Mouse (Mus musculus): ENCODE measurements at regions not wholly inside any gene's neighbourhood (a gene's known extent, or its start where the extent isn't known, plus 50 kb on each side); places are given as distances from the start of the nearest gene placed in this dataset.

DNA sequence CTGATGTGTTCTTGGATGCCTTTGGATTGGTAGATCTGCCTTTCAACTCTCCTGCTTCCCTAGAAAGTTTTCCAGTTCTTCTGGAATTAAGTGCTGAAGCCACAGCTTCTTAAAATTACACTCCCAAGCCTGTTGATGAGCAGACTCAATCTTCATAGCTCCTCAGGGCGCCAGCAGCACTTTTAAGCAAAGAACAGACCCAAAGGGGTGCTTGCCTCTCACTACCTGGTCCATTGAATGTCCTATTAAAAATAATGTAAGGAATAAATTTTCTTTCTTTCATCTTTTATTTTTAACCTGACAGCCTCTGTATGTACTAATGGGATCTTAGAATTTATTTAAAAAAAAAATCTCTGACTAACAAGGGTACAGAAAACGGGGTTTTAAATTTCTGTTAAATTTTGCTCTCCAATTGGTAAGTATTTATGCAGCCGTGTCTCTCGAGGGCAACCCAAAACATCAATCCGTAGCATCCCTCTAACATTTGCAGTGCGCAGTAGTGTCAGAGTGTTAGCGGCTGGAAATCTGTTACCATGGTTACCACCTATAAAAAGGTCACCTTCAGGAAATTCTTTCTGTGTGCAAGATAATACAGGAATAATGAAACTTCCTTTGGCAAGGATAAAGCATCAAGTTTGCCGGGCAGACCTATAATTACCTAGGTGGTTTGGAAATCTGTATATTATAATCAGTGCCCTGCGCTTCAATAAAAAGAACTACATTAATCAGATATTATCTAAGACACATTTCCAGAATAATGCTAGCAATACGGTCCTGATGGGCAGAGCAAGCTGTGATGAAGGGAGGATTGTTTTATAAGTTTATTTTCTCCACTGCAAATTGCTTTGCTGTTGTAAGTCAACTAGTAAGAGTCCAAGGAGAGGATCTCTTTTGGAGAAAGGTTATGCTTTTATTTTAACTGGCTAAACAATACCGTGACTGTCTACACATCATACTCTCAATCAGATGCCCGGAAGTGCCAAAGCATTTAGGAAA is 277.1 kb upstream of the Nrsn1 start:
- no peak for DNase-seq

GRCm38 (mm10) chr13:25524094-25524493 is 253.8 kb upstream of the Nrsn1 start:
- DNase-seq: no peak

- DNase-seq: no peak
Observed at GRCm38 (mm10) chr13:25507355-25507754, 237.1 kb upstream of the Nrsn1 start.

GRCm38 (mm10) chr13:25494492-25495034 is 224.3 kb upstream of the Nrsn1 start:
- DNase-seq: no peak

DNA sequence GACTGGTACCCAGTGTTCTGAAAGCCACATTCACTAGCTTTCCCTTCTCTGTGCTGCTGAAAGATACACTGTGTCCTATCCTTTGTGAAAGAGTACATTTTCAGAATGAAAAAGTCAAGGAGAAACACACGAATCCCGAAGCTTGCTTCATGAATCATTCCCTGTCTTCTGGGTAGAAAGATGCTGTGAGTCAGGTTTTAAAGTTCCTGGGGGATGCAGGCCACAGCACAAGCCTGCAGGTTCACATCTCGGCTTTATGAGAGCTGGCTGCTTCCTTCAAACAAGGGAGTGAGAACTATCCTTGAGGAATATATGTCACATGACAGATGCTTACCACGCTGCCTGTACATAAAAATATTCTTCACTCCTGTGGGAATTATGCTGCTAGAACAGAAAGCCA is 219.7 kb upstream of the Nrsn1 start:
- no peak for DNase-seq

DNA sequence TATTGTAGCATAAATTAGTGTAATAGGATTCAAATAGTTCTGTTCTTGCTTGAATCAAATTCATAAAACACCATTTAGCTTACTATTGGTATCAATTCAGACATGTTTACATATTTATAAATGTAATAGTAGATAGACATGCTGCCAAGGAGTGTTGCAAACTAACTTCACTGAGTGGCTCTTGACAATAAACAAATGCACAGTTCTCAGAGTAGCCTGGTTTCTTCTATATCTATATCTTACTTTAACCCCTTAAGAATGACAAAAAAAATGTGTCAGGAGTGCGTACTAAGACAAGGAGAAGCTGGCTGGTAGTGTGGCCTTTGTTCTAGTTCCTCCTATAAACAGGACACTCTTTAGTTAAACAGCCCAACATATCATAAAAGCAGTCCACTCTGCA is 213.0 kb upstream of the Nrsn1 start:
- no peak for DNase-seq

GRCm38 (mm10) chr13:25451917-25452316 is 181.6 kb upstream of the Nrsn1 start:
- no peak for DNase-seq

- DNase-seq: no peak
Observed at GRCm38 (mm10) chr13:25451357-25451861, 181.1 kb upstream of the Nrsn1 start.

DNA sequence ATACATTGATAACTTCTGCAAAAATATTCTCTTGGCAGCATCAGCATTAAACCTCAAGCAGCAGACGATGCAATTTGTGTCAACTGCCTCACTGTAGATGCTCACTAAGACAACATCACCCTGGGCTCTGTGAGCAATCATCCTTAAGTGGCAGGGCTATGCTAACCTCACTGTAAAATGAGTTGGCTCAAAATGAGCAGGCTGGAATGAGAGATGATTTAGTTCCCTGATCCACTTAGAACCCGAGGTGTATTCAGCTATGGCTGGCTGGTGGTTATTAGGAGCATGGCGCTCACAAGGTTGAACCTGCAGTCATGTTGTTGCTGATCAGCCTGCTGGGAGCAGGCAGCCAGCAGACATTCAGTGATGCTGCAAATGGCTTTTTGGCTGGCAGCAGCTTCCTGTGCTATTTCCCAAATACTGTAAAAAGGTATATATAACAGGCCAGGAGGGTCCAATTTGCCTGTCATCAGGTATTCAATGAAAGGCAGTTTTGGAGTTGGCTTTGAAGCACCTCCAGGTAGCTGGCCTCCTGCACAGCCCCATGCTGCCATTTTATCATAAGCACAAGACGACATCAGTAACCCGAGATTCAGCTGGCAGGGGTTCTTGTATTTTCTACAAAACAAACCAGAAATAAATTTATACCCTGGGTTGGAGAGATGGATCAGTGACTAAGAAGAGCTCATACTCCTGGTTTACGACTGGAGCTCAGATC is 159.6 kb upstream of the Nrsn1 start:
- no peak for DNase-seq

DNA sequence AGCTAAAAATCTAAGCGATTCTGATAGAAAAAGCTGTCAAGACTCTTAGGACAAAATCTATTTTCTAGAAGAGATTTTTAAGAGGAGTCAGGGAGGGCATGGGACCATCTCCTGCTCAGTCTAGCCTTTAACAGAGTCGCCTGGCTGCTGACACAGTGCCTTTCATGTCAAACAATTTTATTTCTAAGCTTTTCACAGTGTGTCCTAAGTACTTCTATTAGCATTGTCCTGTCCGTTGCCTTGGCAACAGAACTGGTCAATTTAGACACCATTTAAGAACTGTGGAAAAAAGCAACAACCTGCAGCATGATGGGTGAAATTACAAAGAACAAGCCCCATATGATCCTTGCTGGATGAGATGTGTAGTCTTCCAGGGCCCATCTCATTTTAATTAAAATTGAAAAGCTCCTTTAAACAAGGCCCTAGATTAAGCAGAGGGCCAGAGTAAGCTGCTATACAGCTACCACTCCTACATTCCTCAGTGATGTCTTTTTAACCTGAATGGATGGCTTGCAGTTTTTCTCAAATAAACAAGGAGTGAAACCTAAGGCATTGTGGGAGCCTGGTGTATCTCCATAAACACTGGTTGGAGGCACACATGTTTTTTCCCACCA is 133.0 kb upstream of the Nrsn1 start:
- no peak for DNase-seq

- DNase-seq: no peak
Observed at GRCm38 (mm10) chr13:25402691-25403090, 132.4 kb upstream of the Nrsn1 start.

GRCm38 (mm10) chr13:25401936-25402504 is 131.7 kb upstream of the Nrsn1 start:
- no peak for DNase-seq

GRCm38 (mm10) chr13:25392770-25393290 is 122.5 kb upstream of the Nrsn1 start:
- no peak for DNase-seq

DNA sequence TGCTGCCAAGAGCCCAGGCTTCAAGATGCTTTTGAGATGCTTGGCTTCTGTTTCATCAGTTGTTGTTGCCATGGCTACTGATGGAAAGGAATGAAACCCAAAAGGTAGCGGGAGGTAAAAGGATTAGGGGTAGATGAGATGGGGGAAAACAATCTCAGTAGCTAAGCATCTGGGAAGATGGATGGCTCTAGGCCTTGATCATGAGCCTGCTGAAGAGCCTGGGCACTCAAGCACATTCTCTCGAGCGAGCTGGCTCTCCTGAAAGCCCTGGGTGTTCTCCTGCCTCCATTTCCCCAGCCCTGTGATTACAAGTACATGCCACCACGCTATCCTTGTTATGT is 92.3 kb upstream of the Nrsn1 start:
- no peak for DNase-seq

- DNase-seq: no peak
Observed at GRCm38 (mm10) chr13:25361850-25362626, 91.7 kb upstream of the Nrsn1 start.

GRCm38 (mm10) chr13:25347558-25347957 is 77.3 kb upstream of the Nrsn1 start:
- DNase-seq: no peak

DNA sequence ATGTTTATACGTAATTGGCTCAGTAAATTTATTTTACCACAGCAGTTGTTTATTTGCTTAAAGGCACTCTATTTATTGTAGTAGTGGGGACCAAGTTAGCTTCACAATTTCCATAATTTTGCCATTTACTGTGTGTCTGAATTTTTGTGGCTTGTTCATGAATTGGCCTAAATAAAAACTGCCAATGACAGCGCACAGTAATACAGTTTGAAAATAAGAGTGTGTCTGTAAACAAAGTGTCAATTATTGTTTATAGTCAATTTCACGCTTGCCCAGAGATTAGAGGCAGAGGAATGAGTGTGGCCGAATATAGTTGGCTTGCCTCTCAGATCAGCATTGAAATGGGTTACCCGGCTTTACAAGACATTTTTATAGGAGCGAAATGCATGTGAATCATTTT is 73.0 kb upstream of the Nrsn1 start:
- DNase-seq: no peak

GRCm38 (mm10) chr13:25341826-25342225 is 71.5 kb upstream of the Nrsn1 start:
- DNase-seq: no peak

GRCm38 (mm10) chr13:25333803-25334202 is 63.5 kb upstream of the Nrsn1 start:
- DNase-seq: no peak

All from cerebellum, adult 11-12 months (tissue).